Mouse (Mus musculus) kidney, adult 2 months (tissue): ENCODE results near the gene Chrnd.

Experiments used
- CTCF ChIP-seq: fragments of 200-500 bp; conservative IDR thresholded peaks from 2 replicates; pipeline ENCODE4 v1.5.1; 2011; ENCODE audit warnings: low read depth, mild to moderate bottlenecking, control low read depth, low read length, moderate library complexity, mixed read lengths; ENCODE audit not compliant: insufficient read depth, insufficient read length
- POLR2A ChIP-seq: fragments of 200-500 bp; IDR thresholded peaks from one replicate; pipeline ENCODE4 v1.6.1; 2011; ENCODE audit warnings: low read depth, low read length, control low read depth

- TF ChIP-seq POLR2A (no peak), CTCF (no peak)
Measured at GRCm38 (mm10) chr1:87243021-87243420, 52.6 kb downstream of the Chrnd start.
